Mouse (Mus musculus): ENCODE data around the gene Ostc. TPM values are rescaled to one million over a fixed set of nuclear protein-coding genes. Genes with fewer than 3 reads are reported as not detected.

Gene Ostc
- polyA plus RNA-seq, 1 experiment = 43.9 TPM

GRCm38 (mm10) chr3:130689630-130690029 lies 19.6 kb downstream of the Ostc start:
- TF ChIP-seq POLR2A (IDR thresholded peaks at IDR 0.05; ENCODE audit: borderline replicate concordance, extremely low read depth, low read depth, low read length) (no peak), CTCF (IDR thresholded peaks at IDR 0.05; ENCODE audit: insufficient read depth, low read length) (0 out of 2 replicates have a peak, but pooled peaks have one; percentile 46)
- DNase-seq = peak; percentile 53
- 23% methylated on average over 12 of the region's 12 CpGs for WGBS
- Histone ChIP-seq H3K4me1 (ENCODE audit: control insufficient read depth, insufficient read depth, low read length) (peaks cover 4% of the 10 kb centered on the region; the same call in 1 of the 2 replicates), H3K4me3 (replicated peaks; ENCODE audit: extremely low read depth, low read depth, low read length) (no peak overlapping the region)

GRCm38 (mm10) chr3:130687051-130687450 lies 22.2 kb downstream of the Ostc start:
- WGBS = 96% methylated on average over 1 of the region's 1 CpGs
- H3K4me1 ChIP-seq (ENCODE audit: control insufficient read depth, insufficient read depth, low read length) = peaks cover 4% of the 10 kb centered on the region; the same call in 1 of the 2 replicates
- TF ChIP-seq CTCF (IDR thresholded peaks at IDR 0.05; ENCODE audit: insufficient read depth, low read length) = no peak
- TF ChIP-seq POLR2A (IDR thresholded peaks at IDR 0.05; ENCODE audit: borderline replicate concordance, extremely low read depth, low read depth, low read length) = no peak
- H3K4me3 ChIP-seq (replicated peaks; ENCODE audit: extremely low read depth, low read depth, low read length) = no peak overlapping the region
- no peak for DNase-seq

- H3K4me1 ChIP-seq (ENCODE audit: control insufficient read depth, insufficient read depth, low read length) = no peaks in the 10 kb centered on the region
- H3K4me3 ChIP-seq (replicated peaks; ENCODE audit: extremely low read depth, low read depth, low read length) = no peak overlapping the region
- 69% methylated on average over 8 of the region's 8 CpGs for WGBS
- no peak for DNase-seq
- TF ChIP-seq POLR2A (IDR thresholded peaks at IDR 0.05; ENCODE audit: borderline replicate concordance, extremely low read depth, low read depth, low read length) = no peak
- no peak for TF ChIP-seq CTCF (IDR thresholded peaks at IDR 0.05; ENCODE audit: insufficient read depth, low read length)
These were observed 24.3 kb downstream of the Ostc start for GRCm38 (mm10) chr3:130685014-130685366.

GRCm38 (mm10) chr3:130684276-130685013 lies 24.8 kb downstream of the Ostc start:
- DNase-seq = no peak
- TF ChIP-seq CTCF (IDR thresholded peaks at IDR 0.05; ENCODE audit: insufficient read depth, low read length) (no peak), POLR2A (IDR thresholded peaks at IDR 0.05; ENCODE audit: borderline replicate concordance, extremely low read depth, low read depth, low read length) (no peak)
- Histone ChIP-seq H3K4me1 (ENCODE audit: control insufficient read depth, insufficient read depth, low read length) (no peaks in the 10 kb centered on the region), H3K4me3 (replicated peaks; ENCODE audit: extremely low read depth, low read depth, low read length) (no peak overlapping the region)
- WGBS = 92% methylated on average over 9 of the region's 9 CpGs

GRCm38 (mm10) chr3:130683836-130684235 lies 25.4 kb downstream of the Ostc start:
- WGBS = 86% methylated on average over 8 of the region's 8 CpGs
- H3K4me3 ChIP-seq (replicated peaks; ENCODE audit: extremely low read depth, low read depth, low read length) = no peak overlapping the region
- no peak for TF ChIP-seq CTCF (IDR thresholded peaks at IDR 0.05; ENCODE audit: insufficient read depth, low read length)
- TF ChIP-seq POLR2A (IDR thresholded peaks at IDR 0.05; ENCODE audit: borderline replicate concordance, extremely low read depth, low read depth, low read length) = no peak
- DNase-seq = no peak
- no peaks in the 10 kb centered on the region for H3K4me1 ChIP-seq (ENCODE audit: control insufficient read depth, insufficient read depth, low read length)

- DNase-seq = no peak
- H3K4me1 ChIP-seq (ENCODE audit: control insufficient read depth, insufficient read depth, low read length) = no peaks in the 10 kb centered on the region
- WGBS = 79% methylated on average over 9 of the region's 9 CpGs
- no peak overlapping the region for H3K4me3 ChIP-seq (replicated peaks; ENCODE audit: extremely low read depth, low read depth, low read length)
- no peak for TF ChIP-seq CTCF (IDR thresholded peaks at IDR 0.05; ENCODE audit: insufficient read depth, low read length)
- TF ChIP-seq POLR2A (IDR thresholded peaks at IDR 0.05; ENCODE audit: borderline replicate concordance, extremely low read depth, low read depth, low read length) = no peak
These were observed 27.1 kb downstream of the Ostc start for GRCm38 (mm10) chr3:130682183-130682582.

GRCm38 (mm10) chr3:130681226-130681625 lies 28.0 kb downstream of the Ostc start:
- DNase-seq = no peak
- WGBS = 71% methylated on average over 2 of the region's 2 CpGs
- H3K4me3 ChIP-seq (replicated peaks; ENCODE audit: extremely low read depth, low read depth, low read length) = no peak overlapping the region
- no peaks in the 10 kb centered on the region for H3K4me1 ChIP-seq (ENCODE audit: control insufficient read depth, insufficient read depth, low read length)
- TF ChIP-seq CTCF (IDR thresholded peaks at IDR 0.05; ENCODE audit: insufficient read depth, low read length) (no peak), POLR2A (IDR thresholded peaks at IDR 0.05; ENCODE audit: borderline replicate concordance, extremely low read depth, low read depth, low read length) (no peak)

- 94% methylated on average over 19 of the region's 19 CpGs for WGBS
- DNase-seq = no peak
- H3K4me1 ChIP-seq (ENCODE audit: control insufficient read depth, insufficient read depth, low read length) = no peaks in the 10 kb centered on the region
- H3K4me3 ChIP-seq (replicated peaks; ENCODE audit: extremely low read depth, low read depth, low read length) = no peak overlapping the region
- TF ChIP-seq CTCF (IDR thresholded peaks at IDR 0.05; ENCODE audit: insufficient read depth, low read length) = no peak
- no peak for TF ChIP-seq POLR2A (IDR thresholded peaks at IDR 0.05; ENCODE audit: borderline replicate concordance, extremely low read depth, low read depth, low read length)
These were observed 31.4 kb downstream of the Ostc start for GRCm38 (mm10) chr3:130677671-130678460.

GRCm38 (mm10) chr3:130671291-130671690 lies 38.0 kb downstream of the Ostc start:
- no peaks in the 10 kb centered on the region for H3K4me1 ChIP-seq (ENCODE audit: control insufficient read depth, insufficient read depth, low read length)
- H3K4me3 ChIP-seq (replicated peaks; ENCODE audit: extremely low read depth, low read depth, low read length) = no peak overlapping the region
- WGBS = 65% methylated on average over 14 of the region's 14 CpGs
- TF ChIP-seq POLR2A (IDR thresholded peaks at IDR 0.05; ENCODE audit: borderline replicate concordance, extremely low read depth, low read depth, low read length) (no peak), CTCF (IDR thresholded peaks at IDR 0.05; ENCODE audit: insufficient read depth, low read length) (no peak)
- no peak for DNase-seq
